Mouse (Mus musculus) G1E (cell line): ENCODE measurements around the gene Asl.

ENCODE experiments used
- CTCF ChIP-seq: IDR thresholded peaks from 2 replicates; pipeline ENCODE4 v1.5.1; 2012; ENCODE audit warnings: low read depth, low read length, inconsistent platforms, mixed read lengths
- GATA1 ChIP-seq: IDR thresholded peaks from 2 replicates; pipeline ENCODE4 v1.6.1; 2012; ENCODE audit warnings: borderline replicate concordance, low read length, inconsistent platforms, mixed read lengths
- TAL1 ChIP-seq: conservative IDR thresholded peaks from 2 replicates; pipeline ENCODE4 v1.6.1; 2012; ENCODE audit warnings: low read depth, low read length, inconsistent platforms, mixed read lengths

- TF ChIP-seq CTCF: no peak
- TF ChIP-seq GATA1: no peak
- TF ChIP-seq TAL1: no peak
Observed at GRCm38 (mm10) chr5:129974354-129974753, 54.7 kb downstream of the Asl start.
